Mouse (Mus musculus) E14TG2a.4 (cell line): ENCODE data around the gene Stk38l.

Source experiments
- CTCF ChIP-seq: conservative IDR thresholded peaks from 2 replicates; pipeline ENCODE4 v1.5.1; 2014; ENCODE audit warnings: low read length
- NANOG ChIP-seq: IDR thresholded peaks from 2 replicates; pipeline ENCODE4 v1.6.1; 2014; ENCODE audit warnings: borderline replicate concordance, low read length, mixed read lengths

DNA sequence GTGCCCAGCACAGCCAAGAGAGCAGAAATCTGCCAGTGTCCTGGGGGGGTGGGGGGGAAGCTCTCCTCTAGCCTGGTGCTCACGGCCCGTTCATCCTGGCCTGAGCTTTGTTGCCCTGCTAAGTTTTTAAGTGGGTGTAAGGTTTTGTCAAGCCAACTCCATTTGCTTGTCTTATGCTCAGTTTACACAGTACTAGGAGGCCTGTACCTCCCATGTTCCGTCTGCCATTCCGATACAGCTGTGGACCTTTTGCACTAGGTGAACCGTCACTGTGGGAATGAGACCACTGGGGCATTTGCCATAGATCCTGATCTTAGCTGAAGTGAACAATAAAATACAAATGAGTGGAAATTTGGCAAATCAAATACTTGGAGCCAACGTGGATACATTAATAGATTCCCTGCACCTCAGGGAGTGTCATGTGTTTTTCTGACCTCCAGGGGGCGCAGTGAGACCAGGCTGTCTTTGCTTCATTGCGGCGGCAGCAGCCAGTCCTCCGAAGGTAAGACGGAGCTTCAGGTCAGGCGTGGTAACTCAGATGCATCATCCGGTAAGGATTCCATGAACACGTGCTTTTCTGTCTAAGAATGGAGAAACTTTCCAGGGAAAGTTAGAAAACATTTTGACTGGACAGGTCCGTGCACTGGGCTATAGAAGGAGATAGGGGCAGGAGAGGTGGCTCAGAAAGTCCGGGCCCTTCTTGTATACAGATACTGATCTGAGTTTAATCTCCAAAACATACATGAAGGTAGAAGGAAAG lies 100.1 kb downstream of the Stk38l start:
- TF ChIP-seq CTCF, result peak; percentile 90
- TF ChIP-seq NANOG, result no peak
